Mouse (Mus musculus) limb, embryonic 14.5 days (tissue): ENCODE results near the gene Kif1b. TPM values are rescaled to one million over a fixed set of nuclear protein-coding genes. Genes with fewer than 3 reads are reported as not detected.
"Not testable (repeated sequence)": the region's sequence is repeated elsewhere in the genome, so short reads cannot be mapped to it uniquely, and the experiment has no call there.

ENCODE experiments used
- ATAC-seq: fragments of 200-750 bp; cut with Nextera tagmentation; 2 replicates; pipeline ENCODE4 v1.8.0; 2017; ENCODE audit warnings: low read depth, moderate number of reproducible peaks, moderate TSS enrichment; ENCODE audit not compliant: low FRiP score
- DNase-seq: peaks from one replicate; pipeline ENCODE4 v3.0.0-alpha.2; 2015; ENCODE audit warnings: low spot score
- H3K27ac ChIP-seq: fragments of 300-500 bp; sonication (generic); replicated peaks from 2 replicates; pipeline ENCODE4 v1.5.1; 2014; ENCODE audit warnings: low read depth, mild to moderate bottlenecking, low read length, moderate library complexity, mixed read lengths
- H3K27me3 ChIP-seq: fragments of 300-500 bp; sonication (generic); 2 replicates; pipeline ENCODE4 v1.6.1; 2014; ENCODE audit warnings: low read length, mixed read lengths; ENCODE audit not compliant: control insufficient read depth, insufficient read depth
- H3K36me3 ChIP-seq: fragments of 300-500 bp; sonication (generic); 2 replicates; pipeline ENCODE4 v1.6.1; 2014; ENCODE audit warnings: mild to moderate bottlenecking, low read length, moderate library complexity, mixed read lengths; ENCODE audit not compliant: control insufficient read depth, insufficient read depth
- H3K4me1 ChIP-seq: fragments of 300-500 bp; sonication (generic); 2 replicates; pipeline ENCODE4 v1.6.1; 2014; ENCODE audit warnings: antibody characterized with exemption, low read length, mixed read lengths; ENCODE audit not compliant: control insufficient read depth, insufficient read depth
- H3K4me2 ChIP-seq: fragments of 300-500 bp; sonication (generic); replicated peaks from 2 replicates; pipeline ENCODE4 v1.6.1; 2014; ENCODE audit warnings: low read depth, mild to moderate bottlenecking, low read length, moderate library complexity; ENCODE audit not compliant: severe bottlenecking
- H3K4me3 ChIP-seq: fragments of 300-500 bp; sonication (generic); replicated peaks from 2 replicates; pipeline ENCODE4 v1.5.1; 2014; ENCODE audit warnings: low read length
- H3K9ac ChIP-seq: fragments of 300-500 bp; sonication (generic); 2 replicates; pipeline ENCODE4 v1.6.1; 2014; ENCODE audit warnings: mild to moderate bottlenecking, low read depth, low read length, moderate library complexity; ENCODE audit not compliant: severe bottlenecking
- H3K9me3 ChIP-seq: fragments of 300-500 bp; sonication (generic); 2 replicates; pipeline ENCODE4 v1.6.1; 2016; ENCODE audit warnings: low read length; ENCODE audit not compliant: control insufficient read depth
- POLR2A ChIP-seq: fragments of 200-500 bp; IDR thresholded peaks from 2 replicates; pipeline ENCODE4 v1.8.0; 2012; ENCODE audit warnings: inconsistent platforms, mild to moderate bottlenecking, moderate library complexity, borderline replicate concordance; ENCODE audit not compliant: insufficient read depth, insufficient read length; ENCODE audit errors: extremely low read depth
- WGBS: fragments of 180-500 bp; shearing (Covaris S2); extraction: QIAGEN DNeasy Blood & Tissue Kit; methylation state at CpG from one replicate; pipeline ENCODE4 v1.1.7; 2014; 5-methylcytosine and 5-hydroxymethylcytosine counted together
- polyA plus RNA-seq, 2 experiments: library from polyadenylated mRNA; depleted of rRNA in 1 of 2; stranded (reverse) in 1 of 2; unstranded in 1 of 2; fragments of >200 nt; fragmentation: Nextera tagmentation in 1 of 2; extraction: Ambion mirVana in 1 of 2; gene quantifications; 2 replicates each; pipeline versions ENCODE4 v1.2.1 to v1.2.3; 2012 to 2014

Gene Kif1b
- polyA plus RNA-seq, 2 experiments, result 35.0 to 50.3 TPM

- Histone ChIP-seq H3K36me3 (peaks cover 53% of the 10 kb centered on the region), H3K27ac (no peak overlapping the region), H3K4me1 (0 out of 2 replicates have a peak, but pooled peaks cover 7% of the 10 kb centered on the region), H3K4me2 (no peak overlapping the region), H3K9me3 (no peaks in the 10 kb centered on the region), H3K4me3 (no peak overlapping the region), H3K27me3 (no peaks in the 10 kb centered on the region), H3K9ac (no peak overlapping the region)
- no peak for TF ChIP-seq POLR2A
- WGBS, result 93% methylated on average over 9 of the region's 9 CpGs
- ATAC-seq, result no peak
- no peak for DNase-seq
These were observed 94.0 kb downstream of the Kif1b start for GRCm38 (mm10) chr4:149213466-149213865.

GRCm38 (mm10) chr4:149211441-149211840, 96.1 kb downstream of the Kif1b start:
- WGBS, result 94% methylated on average over 6 of the region's 6 CpGs
- not testable (repeated sequence) for H3K27me3 ChIP-seq, H3K4me2 ChIP-seq, H3K27ac ChIP-seq, H3K9ac ChIP-seq, ATAC-seq, DNase-seq, H3K4me3 ChIP-seq, H3K9me3 ChIP-seq, H3K4me1 ChIP-seq
- H3K36me3 ChIP-seq, result peaks cover 60% of the 10 kb centered on the region

- Histone ChIP-seq H3K9ac (no peak overlapping the region), H3K27me3 (no peaks in the 10 kb centered on the region), H3K4me3 (no peak overlapping the region), H3K4me1 (no peaks in the 10 kb centered on the region), H3K4me2 (no peak overlapping the region), H3K36me3 (peaks cover 74% of the 10 kb centered on the region), H3K27ac (no peak overlapping the region), H3K9me3 (no peaks in the 10 kb centered on the region)
- DNase-seq (peak; percentile 26), ATAC-seq (no peak)
- WGBS, result 78% methylated on average over 3 of the region's 3 CpGs
- TF ChIP-seq POLR2A, result no peak
These were observed 105.0 kb downstream of the Kif1b start for GRCm38 (mm10) chr4:149202467-149202866.

GRCm38 (mm10) chr4:149201110-149201509, 106.4 kb downstream of the Kif1b start:
- Histone ChIP-seq H3K27me3 (no peaks in the 10 kb centered on the region), H3K36me3 (peaks cover 77% of the 10 kb centered on the region), H3K9ac (no peak overlapping the region), H3K4me2 (no peak overlapping the region), H3K4me1 (no peaks in the 10 kb centered on the region), H3K27ac (no peak overlapping the region), H3K4me3 (no peak overlapping the region), H3K9me3 (no peaks in the 10 kb centered on the region)
- DNase-seq, result no peak
- WGBS, result 90% methylated on average over 4 of the region's 4 CpGs
- no peak for TF ChIP-seq POLR2A
- ATAC-seq, result no peak

- ATAC-seq (no peak), DNase-seq (no peak)
- no peak for TF ChIP-seq POLR2A
- WGBS, result 89% methylated on average over 1 of the region's 1 CpGs
- no peak overlapping the region for H3K27ac ChIP-seq
- peaks cover 65% of the 10 kb centered on the region for H3K36me3 ChIP-seq
- no peaks in the 10 kb centered on the region for H3K27me3 ChIP-seq
- no peak overlapping the region for H3K4me2 ChIP-seq
- no peak overlapping the region for H3K4me3 ChIP-seq
- no peak overlapping the region for H3K9ac ChIP-seq
- no peaks in the 10 kb centered on the region for H3K9me3 ChIP-seq
- no peaks in the 10 kb centered on the region for H3K4me1 ChIP-seq
These were observed 110.3 kb downstream of the Kif1b start for GRCm38 (mm10) chr4:149197180-149197579.

GRCm38 (mm10) chr4:149191103-149191502, 116.4 kb downstream of the Kif1b start:
- no peak overlapping the region for H3K27ac ChIP-seq
- WGBS, result 96% methylated on average over 7 of the region's 7 CpGs
- ATAC-seq (no peak), DNase-seq (no peak)
- no peak for TF ChIP-seq POLR2A
- H3K9me3 ChIP-seq, result no peaks in the 10 kb centered on the region
- H3K9ac ChIP-seq, result no peak overlapping the region
- no peaks in the 10 kb centered on the region for H3K4me1 ChIP-seq
- no peak overlapping the region for H3K4me3 ChIP-seq
- H3K36me3 ChIP-seq, result peaks cover 60% of the 10 kb centered on the region
- H3K4me2 ChIP-seq, result no peak overlapping the region
- H3K27me3 ChIP-seq, result no peaks in the 10 kb centered on the region
